Mouse (Mus musculus) limb, embryonic 10.5 days (tissue): Measurements from ENCODE around the gene Tmem82. TPM values are rescaled to one million over a fixed set of nuclear protein-coding genes. Genes with fewer than 3 reads are reported as not detected.

ENCODE experiments used
- DNase-seq: peaks from one replicate; pipeline ENCODE4 v3.0.0-alpha.2; 2017; ENCODE audit warnings: low spot score
- H3K27ac ChIP-seq: fragments of 300-500 bp; sonication (generic); 2 replicates; pipeline ENCODE4 v1.5.1; 2016; ENCODE audit warnings: mild to moderate bottlenecking
- H3K27me3 ChIP-seq: fragments of 300-500 bp; sonication (generic); 2 replicates; pipeline ENCODE4 v1.6.1; 2016; ENCODE audit warnings: low read depth, mild to moderate bottlenecking; ENCODE audit not compliant: poor library complexity, severe bottlenecking
- H3K36me3 ChIP-seq: fragments of 300-500 bp; sonication (generic); 2 replicates; pipeline ENCODE4 v1.6.1; 2016; ENCODE audit warnings: mild to moderate bottlenecking, moderate library complexity
- H3K4me1 ChIP-seq: fragments of 300-500 bp; sonication (generic); 2 replicates; pipeline ENCODE4 v1.6.1; 2016
- H3K4me3 ChIP-seq: fragments of 300-500 bp; sonication (generic); 2 replicates; pipeline ENCODE4 v1.5.1; 2016; ENCODE audit warnings: mild to moderate bottlenecking, moderate library complexity
- H3K9me3 ChIP-seq: fragments of 300-500 bp; sonication (generic); replicated peaks from 2 replicates; pipeline ENCODE4 v1.6.1; 2016; ENCODE audit warnings: mild to moderate bottlenecking
- WGBS: fragments of 180-500 bp; shearing (Covaris S2); methylation state at CpG from one replicate; pipeline ENCODE4 v1.1.7; 2016; 5-methylcytosine and 5-hydroxymethylcytosine counted together
- polyA plus RNA-seq: library from polyadenylated mRNA; unstranded; fragments of >200 nt; fragmentation: Nextera tagmentation; extraction: Ambion mirVana; gene quantifications from 2 replicates; pipeline ENCODE4 v1.2.1, GENCODE M21; 2016

Tmem82 gene
- polyA plus RNA-seq, 1 experiment from 2014 or later, result 1.1 TPM

DNA sequence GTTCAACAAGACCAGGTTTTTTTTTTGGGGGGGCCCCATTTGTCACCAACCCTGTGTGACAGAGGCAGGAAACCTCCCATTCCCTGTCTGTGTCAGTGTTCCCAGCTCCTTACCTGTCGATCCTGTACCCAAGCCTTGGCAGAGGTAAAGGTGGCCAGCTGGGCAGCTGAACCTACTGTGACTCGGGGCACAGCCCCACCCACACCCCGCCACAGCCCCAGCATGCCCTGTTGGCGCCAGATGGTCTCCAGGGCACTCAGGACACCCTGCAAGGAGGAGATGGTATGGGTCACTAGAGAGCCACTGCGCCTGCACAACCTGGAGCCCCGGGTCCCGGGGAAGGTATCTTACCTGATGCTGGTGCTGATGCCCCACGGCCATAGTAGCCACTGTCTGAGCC is 3.7 kb upstream of the Tmem82 start:
- Histone ChIP-seq H3K4me1 (peaks cover 29% of the 10 kb centered on the region), H3K9me3 (no peaks in the 10 kb centered on the region), H3K36me3 (peaks cover 22% of the 10 kb centered on the region), H3K4me3 (no peak overlapping the region), H3K27me3 (no peaks in the 10 kb centered on the region), H3K27ac (no peak overlapping the region)
- WGBS, result 86% methylated on average over 8 of the region's 8 CpGs
- DNase-seq, result no peak

DNA sequence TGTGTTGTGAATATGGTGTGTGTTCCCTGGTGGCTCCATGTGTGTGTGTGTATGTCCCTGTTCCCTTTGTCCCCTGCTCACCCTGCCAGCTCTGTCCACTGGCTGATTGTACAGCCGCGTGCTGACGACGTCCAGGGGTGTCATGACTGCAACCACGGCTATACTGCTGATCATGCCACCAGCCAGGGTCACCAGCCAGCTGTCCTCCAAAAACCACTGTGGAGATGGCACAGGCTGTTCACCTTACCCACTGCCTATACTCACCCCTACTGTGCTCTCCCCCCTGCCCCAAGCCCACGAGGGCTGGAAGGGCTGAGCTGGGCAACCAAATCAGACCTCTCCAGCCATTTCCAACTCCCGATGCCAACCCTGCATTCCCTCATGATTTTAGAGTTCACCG is 2.9 kb upstream of the Tmem82 start:
- 81% methylated on average over 8 of the region's 8 CpGs for WGBS
- Histone ChIP-seq H3K4me1 (peaks cover 31% of the 10 kb centered on the region), H3K9me3 (no peaks in the 10 kb centered on the region), H3K4me3 (no peak overlapping the region), H3K27me3 (no peaks in the 10 kb centered on the region), H3K27ac (no peak overlapping the region), H3K36me3 (peaks cover 14% of the 10 kb centered on the region)
- DNase-seq, result no peak

GRCm38 (mm10) chr4:141619299-141619883 is 958 bp upstream of the Tmem82 start:
- H3K27me3 ChIP-seq, result no peaks in the 10 kb centered on the region
- H3K9me3 ChIP-seq, result no peaks in the 10 kb centered on the region
- no peaks in the 10 kb centered on the region for H3K36me3 ChIP-seq
- 86% methylated on average over 9 of the region's 9 CpGs for WGBS
- H3K4me3 ChIP-seq, result no peak overlapping the region
- H3K4me1 ChIP-seq, result peaks cover 34% of the 10 kb centered on the region
- H3K27ac ChIP-seq, result no peak overlapping the region
- no peak for DNase-seq

GRCm38 (mm10) chr4:141617863-141618564 is 419 bp downstream of the Tmem82 start:
- no peaks in the 10 kb centered on the region for H3K36me3 ChIP-seq
- no peaks in the 10 kb centered on the region for H3K27me3 ChIP-seq
- H3K27ac ChIP-seq, result peak overlapping the region; percentile 64
- H3K9me3 ChIP-seq, result no peaks in the 10 kb centered on the region
- peak overlapping the region; percentile 46 for H3K4me3 ChIP-seq
- DNase-seq, result peak; percentile 62
- WGBS, result 10% methylated on average over 22 of the region's 22 CpGs
- H3K4me1 ChIP-seq, result peaks cover 31% of the 10 kb centered on the region

DNA sequence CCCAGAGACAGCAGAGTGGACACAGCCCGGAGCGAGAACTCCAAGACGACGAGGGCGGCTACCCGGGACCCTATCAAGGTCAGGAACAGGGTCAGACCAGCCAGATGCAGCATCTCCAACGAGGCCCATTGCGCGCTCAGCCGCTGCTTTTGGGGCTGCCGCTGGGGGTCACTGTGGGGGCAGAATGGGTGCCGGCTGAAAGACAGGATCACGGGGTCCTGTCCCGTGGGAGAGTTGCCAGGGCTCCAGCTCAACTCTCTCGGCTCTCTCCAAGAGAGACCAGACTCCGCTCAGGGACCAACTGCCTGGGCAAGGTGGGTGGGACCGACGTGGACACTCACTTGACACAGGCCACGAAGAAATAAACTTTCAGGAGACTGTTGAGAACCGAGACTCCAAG is 1.1 kb downstream of the Tmem82 start:
- H3K4me1 ChIP-seq, result peaks cover 31% of the 10 kb centered on the region
- peak overlapping the region; percentile 46 for H3K4me3 ChIP-seq
- no peaks in the 10 kb centered on the region for H3K9me3 ChIP-seq
- DNase-seq, result peak; percentile 79
- peak overlapping the region; percentile 64 for H3K27ac ChIP-seq
- no peaks in the 10 kb centered on the region for H3K27me3 ChIP-seq
- no peaks in the 10 kb centered on the region for H3K36me3 ChIP-seq
- 1% methylated on average over 20 of the region's 20 CpGs for WGBS

GRCm38 (mm10) chr4:141616811-141617210 is 1.6 kb downstream of the Tmem82 start:
- Histone ChIP-seq H3K9me3 (no peaks in the 10 kb centered on the region), H3K27ac (no peak overlapping the region), H3K36me3 (no peaks in the 10 kb centered on the region), H3K4me3 (no peak overlapping the region), H3K27me3 (no peaks in the 10 kb centered on the region), H3K4me1 (peaks cover 31% of the 10 kb centered on the region)
- no peak for DNase-seq
- WGBS, result 83% methylated on average over 6 of the region's 6 CpGs

GRCm38 (mm10) chr4:141614946-141615345 is 3.5 kb downstream of the Tmem82 start:
- DNase-seq, result no peak
- peaks cover 31% of the 10 kb centered on the region for H3K4me1 ChIP-seq
- WGBS, result 91% methylated on average over 14 of the region's 14 CpGs
- H3K27ac ChIP-seq, result no peak overlapping the region
- no peaks in the 10 kb centered on the region for H3K9me3 ChIP-seq
- no peaks in the 10 kb centered on the region for H3K27me3 ChIP-seq
- no peak overlapping the region for H3K4me3 ChIP-seq
- no peaks in the 10 kb centered on the region for H3K36me3 ChIP-seq

DNA sequence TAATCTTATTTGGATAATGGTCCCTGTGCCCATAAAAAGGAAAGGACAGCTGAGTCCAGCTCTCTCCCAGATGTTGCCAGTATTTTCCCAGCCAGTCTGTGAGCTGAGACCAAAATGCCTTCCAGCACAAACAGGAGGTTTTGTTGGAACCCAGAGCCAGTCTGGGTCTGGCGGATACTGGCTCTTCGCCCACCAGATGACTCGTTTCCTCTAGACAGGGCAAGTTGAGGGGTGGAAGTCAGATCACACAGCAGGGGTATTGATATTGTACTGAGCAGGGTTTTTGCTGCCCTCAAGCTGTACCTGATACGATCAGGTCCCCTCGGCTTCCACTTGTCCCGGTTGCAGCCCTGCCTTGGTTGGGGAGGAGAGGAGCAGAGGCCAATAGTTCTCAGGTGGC is 8.9 kb downstream of the Tmem82 start:
- WGBS, result 85% methylated on average over 6 of the region's 6 CpGs
- no peak overlapping the region for H3K27ac ChIP-seq
- no peak overlapping the region for H3K4me3 ChIP-seq
- H3K36me3 ChIP-seq, result no peaks in the 10 kb centered on the region
- no peaks in the 10 kb centered on the region for H3K9me3 ChIP-seq
- no peaks in the 10 kb centered on the region for H3K27me3 ChIP-seq
- H3K4me1 ChIP-seq, result peaks cover 10% of the 10 kb centered on the region; the same call in 1 of the 2 replicates
- DNase-seq, result no peak

- no peak for DNase-seq
- 85% methylated on average over 11 of the region's 11 CpGs for WGBS
- Histone ChIP-seq H3K27ac (no peak within 1 kb of the TSS), H3K4me3 (no peak within 1 kb of the TSS), H3K27me3 (no peaks in the 10 kb centered on the region), H3K9me3 (no peaks in the 10 kb centered on the region), H3K4me1 (0 out of 2 replicates have a peak, but pooled peaks cover 16% of the 10 kb centered on the region), H3K36me3 (no peaks in the 10 kb centered on the region)
Observed at GRCm38 (mm10) chr4:141605861-141606260, 12.6 kb downstream of the Tmem82 start, which contains the start of gene Fblim1. Gene Fblim1 (minus strand): TSS chr4:141606096.

DNA sequence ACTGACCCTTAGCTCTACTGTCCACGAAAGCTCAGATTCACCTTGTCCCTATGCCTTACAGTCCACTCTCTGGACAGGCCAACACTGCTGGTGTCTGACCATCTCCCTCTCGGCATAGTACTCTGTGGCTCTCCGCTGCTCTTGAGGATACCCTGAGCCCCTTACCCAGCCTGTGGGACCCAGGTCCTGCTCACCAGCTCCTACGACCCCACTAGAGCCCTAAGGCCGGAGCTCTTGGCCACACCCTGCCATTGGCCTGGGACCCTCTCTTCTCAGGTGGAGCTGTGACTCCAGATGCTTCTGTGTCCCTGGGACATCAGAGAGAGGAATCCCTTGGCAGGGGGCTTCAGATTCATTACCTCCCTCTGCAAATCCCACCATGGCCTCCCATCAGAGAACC is 13.0 kb downstream of the Tmem82 start:
- no peak overlapping the region for H3K27ac ChIP-seq
- H3K27me3 ChIP-seq, result no peaks in the 10 kb centered on the region
- WGBS, result 90% methylated on average over 5 of the region's 5 CpGs
- no peak for DNase-seq
- H3K36me3 ChIP-seq, result no peaks in the 10 kb centered on the region
- peaks cover 18% of the 10 kb centered on the region; the same call in 1 of the 2 replicates for H3K4me1 ChIP-seq
- H3K9me3 ChIP-seq, result no peaks in the 10 kb centered on the region
- no peak overlapping the region for H3K4me3 ChIP-seq

GRCm38 (mm10) chr4:141604493-141604892 is 13.9 kb downstream of the Tmem82 start:
- no peak for DNase-seq

DNA sequence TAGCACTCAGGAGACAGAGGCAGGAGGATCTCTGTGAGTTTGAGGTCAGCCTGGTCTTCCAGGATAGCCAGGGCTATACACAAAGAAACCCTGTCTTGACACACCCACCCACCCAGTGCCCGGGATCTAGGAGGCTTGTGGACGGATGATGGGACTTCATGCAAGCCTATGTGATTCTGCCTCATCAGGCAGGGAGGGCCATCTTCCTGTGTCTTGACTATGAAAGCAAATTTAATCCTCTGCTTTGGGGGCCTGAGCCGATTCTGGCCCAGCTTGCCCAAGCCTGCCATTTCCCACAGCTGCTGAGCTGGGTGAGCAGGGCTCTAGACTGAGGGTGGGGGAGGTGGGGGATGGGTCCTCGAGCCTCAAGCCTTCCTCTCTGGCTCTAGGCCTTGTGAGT is 14.5 kb downstream of the Tmem82 start:
- Histone ChIP-seq H3K4me1 (peaks cover 33% of the 10 kb centered on the region), H3K9me3 (no peaks in the 10 kb centered on the region)

More at GRCm38 (mm10) chr4:141604493-141604892, 13.9 kb downstream of the Tmem82 start:
- no peaks in the 10 kb centered on the region for H3K36me3 ChIP-seq
- H3K27me3 ChIP-seq, result no peaks in the 10 kb centered on the region
- 88% methylated on average over 8 of the region's 8 CpGs for WGBS
- no peaks in the 10 kb centered on the region for H3K9me3 ChIP-seq
- H3K27ac ChIP-seq, result no peak overlapping the region
- H3K4me3 ChIP-seq, result no peak overlapping the region
- peaks cover 28% of the 10 kb centered on the region for H3K4me1 ChIP-seq

GRCm38 (mm10) chr4:141602523-141603223 is 15.8 kb downstream of the Tmem82 start:
- H3K27ac ChIP-seq, result no peak overlapping the region

More for the DNA sequence above, 14.5 kb downstream of the Tmem82 start:
- H3K27me3 ChIP-seq, result no peaks in the 10 kb centered on the region
- DNase-seq, result no peak
- WGBS, result 71% methylated on average over 4 of the region's 4 CpGs
- H3K36me3 ChIP-seq, result no peaks in the 10 kb centered on the region
- H3K27ac ChIP-seq, result no peak overlapping the region
- H3K4me3 ChIP-seq, result no peak overlapping the region

More at GRCm38 (mm10) chr4:141602523-141603223, 15.8 kb downstream of the Tmem82 start:
- 80% methylated on average over 11 of the region's 11 CpGs for WGBS
- H3K9me3 ChIP-seq, result no peaks in the 10 kb centered on the region
- no peaks in the 10 kb centered on the region for H3K27me3 ChIP-seq
- no peak overlapping the region for H3K4me3 ChIP-seq
- H3K36me3 ChIP-seq, result no peaks in the 10 kb centered on the region
- peaks cover 45% of the 10 kb centered on the region for H3K4me1 ChIP-seq
- DNase-seq, result no peak
